Mouse (Mus musculus) neural tube, embryonic 15.5 days (tissue): ENCODE results near the gene Smpdl3b. TPM values are rescaled to one million over a fixed set of nuclear protein-coding genes. Genes with fewer than 3 reads are reported as not detected.
A peak's percentile ranks its signal among the peaks of the same experiment; 100 is the strongest.
"Not testable (repeated sequence)": the region's sequence is repeated elsewhere in the genome, so short reads cannot be mapped to it uniquely, and the experiment has no call there.

Experiments
- ATAC-seq: fragments of 200-750 bp; cut with Nextera tagmentation; 2 replicates; pipeline ENCODE4 v1.8.0; 2017; ENCODE audit warnings: mild to moderate bottlenecking, moderate TSS enrichment, moderate library complexity; ENCODE audit not compliant: low FRiP score
- H3K27ac ChIP-seq: fragments of 300-500 bp; sonication (generic); replicated peaks from 2 replicates; pipeline ENCODE4 v1.5.1; 2015; ENCODE audit warnings: mild to moderate bottlenecking, inconsistent platforms
- H3K27me3 ChIP-seq: fragments of 300-500 bp; sonication (generic); replicated peaks from 2 replicates; pipeline ENCODE4 v1.6.1; 2015; ENCODE audit warnings: inconsistent platforms
- H3K36me3 ChIP-seq: fragments of 300-500 bp; sonication (generic); 2 replicates; pipeline ENCODE4 v1.6.1; 2015; ENCODE audit warnings: inconsistent platforms
- H3K4me1 ChIP-seq: fragments of 300-500 bp; sonication (generic); 2 replicates; pipeline ENCODE4 v1.6.1; 2015; ENCODE audit warnings: inconsistent platforms
- H3K4me2 ChIP-seq: fragments of 300-500 bp; sonication (generic); 2 replicates; pipeline ENCODE4 v1.6.1; 2015; ENCODE audit warnings: inconsistent platforms, mild to moderate bottlenecking, moderate library complexity
- H3K4me3 ChIP-seq: fragments of 300-500 bp; sonication (generic); replicated peaks from 2 replicates; pipeline ENCODE4 v1.5.1; 2015; ENCODE audit warnings: mild to moderate bottlenecking, inconsistent platforms
- H3K9ac ChIP-seq: fragments of 300-500 bp; sonication (generic); replicated peaks from 2 replicates; pipeline ENCODE4 v1.6.1; 2015; ENCODE audit warnings: mild to moderate bottlenecking, inconsistent platforms
- H3K9me3 ChIP-seq: fragments of 300-500 bp; sonication (generic); replicated peaks from 2 replicates; pipeline ENCODE4 v1.6.1; 2016; ENCODE audit warnings: inconsistent platforms
- WGBS: fragments of 180-500 bp; shearing (Covaris S2); methylation state at CpG from one replicate; pipeline ENCODE4 v1.1.7; 2015; ENCODE audit warnings: mixed read lengths; 5-methylcytosine and 5-hydroxymethylcytosine counted together
- polyA plus RNA-seq: library from polyadenylated mRNA; unstranded; fragments of >200 nt; fragmentation: Nextera tagmentation; extraction: Ambion mirVana; gene quantifications from 2 replicates; pipeline ENCODE4 v1.2.1, GENCODE M21; 2015

The Smpdl3b gene
- polyA plus RNA-seq: 0.54 and 0.64 TPM in 2 replicates

GRCm38 (mm10) chr4:132756974-132757373 lies at the start of gene Smpdl3b:
TSS of gene Smpdl3b (minus strand) at chr4:132757252.
- Histone ChIP-seq H3K36me3 (no peaks in the 10 kb centered on the region), H3K4me3 (peak within 1 kb of the TSS; percentile 39), H3K27me3 (peaks cover 18% of the 10 kb centered on the region), H3K9me3 (no peaks in the 10 kb centered on the region), H3K4me2 (peak within 1 kb of the TSS; percentile 83), H3K4me1 (peaks cover 11% of the 10 kb centered on the region), H3K9ac (peak within 1 kb of the TSS; percentile 39; the same call in 1 of the 2 replicates), H3K27ac (no peak within 1 kb of the TSS)
- WGBS: under 1% methylated on average over 22 of the region's 22 CpGs
- ATAC-seq: peak; percentile 73

- Histone ChIP-seq H3K4me1 (no peaks in the 10 kb centered on the region), H3K27ac (no peak overlapping the region), H3K4me2 (no peak overlapping the region), H3K9ac (no peak overlapping the region), H3K36me3 (no peaks in the 10 kb centered on the region), H3K27me3 (no peaks in the 10 kb centered on the region), H3K4me3 (no peak overlapping the region), H3K9me3 (no peaks in the 10 kb centered on the region)
- WGBS: 92% methylated on average over 7 of the region's 7 CpGs
- no peak for ATAC-seq
Observed at GRCm38 (mm10) chr4:132806620-132807191, 49.7 kb upstream of the Smpdl3b start.

GRCm38 (mm10) chr4:132805599-132806197 lies 48.6 kb upstream of the Smpdl3b start:
- WGBS: 89% methylated on average over 12 of the region's 12 CpGs
- Histone ChIP-seq H3K27ac (no peak overlapping the region), H3K36me3 (no peaks in the 10 kb centered on the region), H3K4me2 (no peak overlapping the region), H3K4me1 (no peaks in the 10 kb centered on the region), H3K9me3 (no peaks in the 10 kb centered on the region), H3K4me3 (no peak overlapping the region), H3K27me3 (no peaks in the 10 kb centered on the region), H3K9ac (no peak overlapping the region)
- ATAC-seq: no peak

GRCm38 (mm10) chr4:132805146-132805545 lies 48.1 kb upstream of the Smpdl3b start:
- H3K27ac ChIP-seq: no peak overlapping the region
- no peak overlapping the region for H3K4me2 ChIP-seq
- no peaks in the 10 kb centered on the region for H3K9me3 ChIP-seq
- 87% methylated on average over 5 of the region's 5 CpGs for WGBS
- no peaks in the 10 kb centered on the region for H3K27me3 ChIP-seq
- no peak for ATAC-seq
- no peak overlapping the region for H3K4me3 ChIP-seq
- no peaks in the 10 kb centered on the region for H3K4me1 ChIP-seq
- no peaks in the 10 kb centered on the region for H3K36me3 ChIP-seq
- no peak overlapping the region for H3K9ac ChIP-seq

GRCm38 (mm10) chr4:132804331-132804730 lies 47.3 kb upstream of the Smpdl3b start:
- Histone ChIP-seq H3K9me3 (no peaks in the 10 kb centered on the region), H3K9ac (no peak overlapping the region)
- 92% methylated on average over 6 of the region's 6 CpGs for WGBS

GRCm38 (mm10) chr4:132803876-132804275 lies 46.8 kb upstream of the Smpdl3b start:
- WGBS: 98% methylated on average over 7 of the region's 7 CpGs
- Histone ChIP-seq H3K4me2 (no peak overlapping the region), H3K4me3 (no peak overlapping the region), H3K9me3 (no peaks in the 10 kb centered on the region), H3K27me3 (no peaks in the 10 kb centered on the region), H3K27ac (no peak overlapping the region), H3K9ac (no peak overlapping the region), H3K36me3 (no peaks in the 10 kb centered on the region), H3K4me1 (no peaks in the 10 kb centered on the region)
- no peak for ATAC-seq

More at GRCm38 (mm10) chr4:132804331-132804730, 47.3 kb upstream of the Smpdl3b start:
- no peak overlapping the region for H3K27ac ChIP-seq
- no peaks in the 10 kb centered on the region for H3K36me3 ChIP-seq
- no peaks in the 10 kb centered on the region for H3K27me3 ChIP-seq
- H3K4me2 ChIP-seq: no peak overlapping the region
- no peaks in the 10 kb centered on the region for H3K4me1 ChIP-seq
- no peak for ATAC-seq
- H3K4me3 ChIP-seq: no peak overlapping the region

GRCm38 (mm10) chr4:132803212-132803611 lies 46.2 kb upstream of the Smpdl3b start:
- no peaks in the 10 kb centered on the region for H3K9me3 ChIP-seq
- 95% methylated on average over 5 of the region's 5 CpGs for WGBS

GRCm38 (mm10) chr4:132802171-132802637 lies 45.2 kb upstream of the Smpdl3b start:
- Histone ChIP-seq H3K4me1 (no peaks in the 10 kb centered on the region), H3K27ac (no peak overlapping the region), H3K4me3 (no peak overlapping the region), H3K4me2 (no peak overlapping the region), H3K27me3 (peaks cover 7% of the 10 kb centered on the region; the same call in 1 of the 2 replicates), H3K9ac (no peak overlapping the region), H3K36me3 (no peaks in the 10 kb centered on the region), H3K9me3 (no peaks in the 10 kb centered on the region)
- ATAC-seq: no peak
- WGBS: 65% methylated on average over 16 of the region's 16 CpGs

More at GRCm38 (mm10) chr4:132803212-132803611, 46.2 kb upstream of the Smpdl3b start:
- Histone ChIP-seq H3K4me3 (no peak overlapping the region), H3K9ac (no peak overlapping the region), H3K36me3 (no peaks in the 10 kb centered on the region), H3K27me3 (no peaks in the 10 kb centered on the region), H3K4me1 (no peaks in the 10 kb centered on the region), H3K4me2 (no peak overlapping the region), H3K27ac (no peak overlapping the region)
- ATAC-seq: no peak

- Histone ChIP-seq H3K4me1 (no peaks in the 10 kb centered on the region), H3K4me3 (no peak overlapping the region), H3K9me3 (no peaks in the 10 kb centered on the region), H3K27ac (no peak overlapping the region), H3K36me3 (no peaks in the 10 kb centered on the region), H3K4me2 (no peak overlapping the region), H3K27me3 (peaks cover 9% of the 10 kb centered on the region; the same call in 1 of the 2 replicates), H3K9ac (no peak overlapping the region)
- 81% methylated on average over 18 of the region's 18 CpGs for WGBS
- ATAC-seq: no peak
Observed at GRCm38 (mm10) chr4:132801176-132802077, 44.4 kb upstream of the Smpdl3b start.

GRCm38 (mm10) chr4:132799845-132800244 lies 42.8 kb upstream of the Smpdl3b start:
- WGBS: 91% methylated on average over 4 of the region's 4 CpGs
- ATAC-seq: no peak
- Histone ChIP-seq H3K4me3 (no peak overlapping the region), H3K9me3 (no peaks in the 10 kb centered on the region), H3K4me1 (peaks cover 3% of the 10 kb centered on the region), H3K27ac (no peak overlapping the region), H3K9ac (no peak overlapping the region), H3K4me2 (no peak overlapping the region), H3K36me3 (no peaks in the 10 kb centered on the region), H3K27me3 (peaks cover 20% of the 10 kb centered on the region)

GRCm38 (mm10) chr4:132798666-132799065 lies 41.6 kb upstream of the Smpdl3b start:
- not testable (repeated sequence) for ATAC-seq, H3K4me2 ChIP-seq

More at GRCm38 (mm10) chr4:132798666-132799065, 41.6 kb upstream of the Smpdl3b start:
- H3K36me3 ChIP-seq, H3K9me3 ChIP-seq, H3K27ac ChIP-seq, H3K9ac ChIP-seq, H3K4me3 ChIP-seq, H3K4me1 ChIP-seq: not testable (repeated sequence)
- peaks cover 24% of the 10 kb centered on the region for H3K27me3 ChIP-seq
- 84% methylated on average over 3 of the region's 3 CpGs for WGBS
